Comparison of ENCODE assay signal across 8 mouse cellular contexts in the genomic region with DNA sequence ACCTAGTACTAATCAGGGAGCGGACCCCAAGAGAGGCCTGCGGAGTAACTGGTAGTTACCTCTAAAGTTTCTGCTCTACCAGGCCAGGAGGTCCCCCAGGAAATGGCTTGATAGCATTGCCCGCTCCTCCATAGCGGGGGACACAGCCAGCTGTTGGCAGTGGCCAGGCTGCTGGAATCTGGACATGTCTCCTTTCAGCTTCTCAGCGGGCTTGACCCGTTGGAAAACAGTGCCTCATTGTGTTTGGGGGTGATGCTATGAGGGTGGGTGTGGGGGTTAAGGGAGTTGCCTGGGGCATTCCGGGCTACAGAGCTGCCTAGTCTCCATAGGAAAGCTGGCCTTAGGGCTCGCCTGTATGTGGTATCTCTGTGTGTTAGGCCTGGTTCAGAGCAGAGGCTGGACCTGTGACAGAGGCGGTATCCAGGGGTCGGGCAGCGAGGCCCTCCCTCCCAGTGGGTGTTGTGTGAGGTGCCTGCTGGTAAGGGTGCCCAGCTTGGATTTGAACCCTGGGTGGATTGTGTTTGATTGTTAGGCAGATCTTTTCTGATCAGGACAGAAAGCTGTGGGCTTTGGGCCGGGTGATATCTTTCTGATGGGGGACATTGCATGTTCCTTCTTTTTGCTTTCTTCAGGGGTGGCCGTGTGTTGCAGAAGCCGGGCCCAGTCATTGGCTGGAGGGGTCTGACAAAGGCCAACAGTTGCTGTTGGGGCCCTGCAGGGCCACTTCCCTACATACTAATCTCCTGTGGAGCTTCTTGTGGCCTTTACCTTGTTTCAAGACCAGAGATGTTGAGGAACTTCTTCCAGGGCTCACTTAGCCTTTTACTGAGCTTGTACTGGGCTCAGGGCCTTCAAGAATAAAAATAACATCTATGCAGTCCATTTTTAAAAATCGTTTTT. TPM values are rescaled to one million over a fixed set of nuclear protein-coding genes. Genes with fewer than 3 reads are reported as not detected.
A peak's percentile ranks its signal among the peaks of the same experiment; 100 is the strongest.
DNase-seq lines count a peak whose midpoint lies in the region; ATAC-seq and TF ChIP-seq lines count a peak whose summit lies in the region.

No protein-coding gene starts in this region.

- WGBS in heart, embryonic 12.5 days: 58% methylated on average over 15 of the region's 15 CpGs
- WGBS in liver, embryonic 15.5 days (ENCODE audit: insufficient replicate concordance): 41% methylated on average over 15 of the region's 15 CpGs

- H3K9me3 ChIP-seq in E14TG2a.4 (ENCODE audit: low read length): no peaks in the 10 kb centered on the region
- H3K9me3 ChIP-seq in heart, embryonic 12.5 days (replicated peaks): no peaks in the 10 kb centered on the region
- no peaks in the 10 kb centered on the region for H3K9me3 ChIP-seq in liver, embryonic 15.5 days (replicated peaks)

- peaks cover 16% of the 10 kb centered on the region for H3K27me3 ChIP-seq in E14TG2a.4 (ENCODE audit: insufficient read depth, low read length)
- H3K27me3 ChIP-seq in heart, embryonic 12.5 days (replicated peaks): no peaks in the 10 kb centered on the region
- H3K27me3 ChIP-seq in liver, embryonic 15.5 days: peaks cover 8% of the 10 kb centered on the region

- no peak for ATAC-seq in heart, embryonic 12.5 days (ENCODE audit: insufficient number of reproducible peaks, low FRiP score)
- no peak for ATAC-seq in liver, embryonic 15.5 days (ENCODE audit: insufficient read depth)

- H3K36me3 ChIP-seq in E14TG2a.4 (ENCODE audit: insufficient read depth, low read length): peaks cover 4% of the 10 kb centered on the region; the same call in 1 of the 2 replicates
- H3K36me3 ChIP-seq in heart, embryonic 12.5 days: peaks cover 5% of the 10 kb centered on the region; the same call in 1 of the 2 replicates
- H3K36me3 ChIP-seq in liver, embryonic 15.5 days (replicated peaks): no peaks in the 10 kb centered on the region

- peak; percentile 58 for DNase-seq in cerebellum, adult 9-11 months
- no peak for DNase-seq in cerebellum, postnatal 36 days
- no peak for DNase-seq in adrenal gland, adult (ENCODE audit: inconsistent age in 2 of 2, low spot score in 1 of 2)
- no peak for DNase-seq in right cerebral cortex, postnatal 25 days
- no peak for DNase-seq in left cerebral cortex, adult 9 months (ENCODE audit: low spot score in 2 of 2)

- H3K4me1 ChIP-seq in E14TG2a.4 (replicated peaks; ENCODE audit: low read depth, low read length): peaks cover 79% of the 10 kb centered on the region
- peaks cover 54% of the 10 kb centered on the region for H3K4me1 ChIP-seq in heart, embryonic 12.5 days (replicated peaks)
- peaks cover 83% of the 10 kb centered on the region for H3K4me1 ChIP-seq in liver, embryonic 15.5 days (replicated peaks)

- peak overlapping the region; percentile 90 for H3K4me2 ChIP-seq in heart, embryonic 12.5 days
- H3K4me2 ChIP-seq in liver, embryonic 15.5 days: peak overlapping the region; percentile 99

- peak overlapping the region; percentile 95 for H3K9ac ChIP-seq in heart, embryonic 12.5 days
- H3K9ac ChIP-seq in liver, embryonic 15.5 days: peak overlapping the region; percentile 10; the same call in 1 of the 2 replicates

- H3K4me3 ChIP-seq in E14TG2a.4 (replicated peaks; ENCODE audit: low read length): peak overlapping the region; percentile 60
- H3K4me3 ChIP-seq in heart, embryonic 12.5 days: peak overlapping the region; percentile 97; the same call in 1 of the 2 replicates
- peak overlapping the region; percentile 80; the same call in 1 of the 2 replicates for H3K4me3 ChIP-seq in liver, embryonic 15.5 days (replicated peaks)

- peak overlapping the region; percentile 65 for H3K27ac ChIP-seq in heart, embryonic 12.5 days (ENCODE audit: poor library complexity, severe bottlenecking)
- H3K27ac ChIP-seq in liver, embryonic 15.5 days (replicated peaks): peak overlapping the region; percentile 39; the same call in 1 of the 2 replicates

- no peak for TF ChIP-seq CTCF in E14TG2a.4 (conservative IDR thresholded peaks at IDR 0.05; ENCODE audit: low read length)

RNA-seq across cellular contexts. Expression of a gene that starts 3.6 kb away (rescaled TPM):
- 41.1 and 41.7 TPM in 2 replicates for polyA plus RNA-seq in heart, embryonic 12.5 days (2016; fragmentation: Nextera tagmentation; extraction: Ambion mirVana)
- polyA plus RNA-seq in liver, embryonic 15.5 days (2015; fragmentation: Nextera tagmentation; extraction: Ambion mirVana): 15.2 and 16.8 TPM in 2 replicates

RNA-seq across cellular contexts. Expression of a gene that starts 25.5 kb away (rescaled TPM):
- 14.7 and 18.0 TPM in 2 replicates for polyA plus RNA-seq in heart, embryonic 12.5 days (2016; fragmentation: Nextera tagmentation; extraction: Ambion mirVana)
- 6.0 and 6.1 TPM in 2 replicates for polyA plus RNA-seq in liver, embryonic 15.5 days (2015; fragmentation: Nextera tagmentation; extraction: Ambion mirVana)

RNA-seq across cellular contexts. Expression of a gene that starts 44.0 kb away (rescaled TPM):
- 0.72 and 1.3 TPM in 2 replicates for polyA plus RNA-seq in heart, embryonic 12.5 days (2016; fragmentation: Nextera tagmentation; extraction: Ambion mirVana)
- not detected in 2 replicates for polyA plus RNA-seq in liver, embryonic 15.5 days (2015; fragmentation: Nextera tagmentation; extraction: Ambion mirVana)

RNA-seq across cellular contexts. Expression of a gene that starts 49.2 kb away (rescaled TPM):
- polyA plus RNA-seq in heart, embryonic 12.5 days (2016; fragmentation: Nextera tagmentation; extraction: Ambion mirVana): 949 and 971 TPM in 2 replicates
- 1,028 and 1,078 TPM in 2 replicates for polyA plus RNA-seq in liver, embryonic 15.5 days (2015; fragmentation: Nextera tagmentation; extraction: Ambion mirVana)

RNA-seq across cellular contexts. Expression of a gene that starts 55.0 kb away (rescaled TPM):
- polyA plus RNA-seq in heart, embryonic 12.5 days (2016; fragmentation: Nextera tagmentation; extraction: Ambion mirVana): 43.1 and 47.0 TPM in 2 replicates
- 15.0 and 17.3 TPM in 2 replicates for polyA plus RNA-seq in liver, embryonic 15.5 days (2015; fragmentation: Nextera tagmentation; extraction: Ambion mirVana)
